Mouse (Mus musculus): ENCODE results near the gene Tubgcp6.

Gene Tubgcp6

DNA sequence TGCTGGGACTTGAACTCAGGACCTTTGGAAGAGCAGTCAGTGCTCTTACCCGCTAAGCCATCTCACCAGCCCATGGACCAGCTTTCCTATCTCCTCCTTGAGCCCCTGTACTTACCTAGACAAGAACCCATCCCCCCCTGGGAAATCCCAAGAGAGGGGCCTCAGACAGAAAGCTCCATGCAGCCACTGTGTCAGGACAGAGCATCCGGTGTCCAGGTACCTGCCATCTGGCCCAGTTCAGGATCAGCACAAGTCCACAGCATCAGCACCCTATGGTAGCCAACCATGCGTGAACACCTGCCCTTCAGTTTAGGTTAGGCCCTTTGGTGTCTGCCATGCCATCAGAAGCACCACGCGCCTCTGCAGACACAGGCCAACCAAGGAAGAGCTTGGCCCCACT is 58.0 kb downstream of the Tubgcp6 start:
- no peak for DNase-seq (ENCODE audit: low spot score in 2 of 2)

DNA sequence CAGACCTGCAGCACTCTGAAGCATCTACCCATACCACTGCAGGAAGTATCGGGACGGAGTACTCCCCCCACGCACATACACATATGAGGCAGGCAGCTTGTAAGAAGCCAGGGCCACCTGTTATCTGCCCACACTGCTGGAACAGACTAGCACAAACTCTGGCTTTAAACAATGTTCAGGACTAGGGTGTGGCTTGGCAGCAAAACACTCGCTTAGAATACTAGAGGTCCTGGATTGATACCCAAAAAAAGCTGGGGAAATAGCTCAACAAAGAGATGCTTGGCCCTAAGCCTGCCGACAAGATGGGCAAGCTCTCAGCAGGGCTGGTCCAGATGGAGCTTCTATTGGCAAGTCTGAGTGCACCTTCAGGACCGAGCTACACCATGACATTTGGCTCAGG is 59.4 kb downstream of the Tubgcp6 start:
- DNase-seq (ENCODE audit: low spot score in 2 of 2) = no peak

DNA sequence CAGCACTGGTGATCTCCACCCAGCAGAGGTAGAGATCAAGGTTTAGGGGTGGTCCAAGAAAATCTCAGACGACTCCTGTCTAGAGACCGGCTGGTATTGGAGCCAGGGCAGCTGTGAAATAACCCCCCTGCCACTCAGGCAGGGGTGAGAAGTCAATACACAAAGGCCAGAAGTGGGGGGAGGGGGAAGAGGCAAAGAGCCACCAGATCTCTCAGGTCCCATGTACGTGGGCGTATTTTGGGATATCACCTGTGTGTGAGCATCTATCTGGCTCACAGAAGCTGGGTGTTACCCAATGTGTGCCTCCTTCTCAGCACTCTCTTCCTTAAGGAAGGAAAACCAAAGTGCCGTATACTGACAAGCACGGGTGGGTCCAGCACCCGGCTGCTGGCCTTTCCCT is 59.9 kb downstream of the Tubgcp6 start:
- DNase-seq (ENCODE audit: low spot score in 2 of 2) = no peak

DNA sequence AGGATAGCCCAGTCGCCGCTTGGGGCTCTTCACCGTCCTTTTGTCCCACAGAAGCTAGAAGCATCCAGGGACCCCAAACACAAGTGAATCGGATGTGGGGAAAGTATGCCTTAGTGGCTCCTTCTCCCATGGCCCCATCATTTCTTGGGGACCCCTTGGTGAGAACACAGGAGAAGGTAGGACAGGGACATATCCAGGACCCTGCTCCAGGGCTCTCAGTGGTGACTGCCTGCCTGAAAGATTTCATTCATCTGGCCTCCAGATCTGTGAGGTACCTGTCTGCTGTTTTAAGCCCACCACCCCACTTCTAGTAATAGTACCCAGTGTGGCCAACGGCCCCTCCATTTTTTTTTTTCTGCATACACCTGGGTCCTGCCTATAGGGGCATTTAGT is 60.4 kb downstream of the Tubgcp6 start:
- DNase-seq (ENCODE audit: low spot score in 2 of 2) = no peak

DNA sequence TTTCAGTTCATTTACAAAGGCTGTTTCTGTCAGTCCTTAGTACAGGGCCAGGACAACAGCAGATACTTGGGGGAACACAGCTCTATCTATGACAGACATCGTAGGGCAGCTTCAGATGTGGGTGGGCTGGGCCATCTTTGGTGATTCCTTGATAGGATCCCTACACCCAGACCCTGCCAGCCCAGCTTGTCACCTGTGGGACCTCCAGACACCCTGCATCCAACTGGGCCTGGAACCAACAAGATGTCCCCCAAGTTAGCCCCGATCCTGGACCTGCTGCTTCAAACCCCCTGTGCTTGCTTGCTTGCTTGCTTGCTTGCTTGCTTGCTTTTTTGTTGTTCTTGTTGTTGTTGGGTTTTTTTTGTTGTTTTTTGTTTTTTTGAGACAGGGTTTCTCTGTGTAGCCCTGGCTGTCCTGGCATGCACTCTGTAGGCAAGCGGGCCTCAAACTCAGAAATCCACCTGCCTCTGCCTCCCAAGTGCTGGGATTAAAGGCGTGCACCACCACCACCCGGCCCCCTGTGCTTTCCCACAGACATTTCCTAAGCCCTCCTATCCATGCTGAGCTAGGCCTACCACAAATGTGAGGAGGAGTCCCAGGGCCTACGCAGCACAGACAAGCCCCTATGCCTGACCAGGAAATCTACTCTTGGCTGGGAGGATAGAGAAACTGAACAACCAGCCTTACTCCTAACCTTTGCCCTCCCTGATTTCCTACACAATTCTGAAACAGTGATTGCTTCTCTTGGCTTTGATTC is 61.0 kb downstream of the Tubgcp6 start:
- no peak for DNase-seq (ENCODE audit: low spot score in 2 of 2)

DNA sequence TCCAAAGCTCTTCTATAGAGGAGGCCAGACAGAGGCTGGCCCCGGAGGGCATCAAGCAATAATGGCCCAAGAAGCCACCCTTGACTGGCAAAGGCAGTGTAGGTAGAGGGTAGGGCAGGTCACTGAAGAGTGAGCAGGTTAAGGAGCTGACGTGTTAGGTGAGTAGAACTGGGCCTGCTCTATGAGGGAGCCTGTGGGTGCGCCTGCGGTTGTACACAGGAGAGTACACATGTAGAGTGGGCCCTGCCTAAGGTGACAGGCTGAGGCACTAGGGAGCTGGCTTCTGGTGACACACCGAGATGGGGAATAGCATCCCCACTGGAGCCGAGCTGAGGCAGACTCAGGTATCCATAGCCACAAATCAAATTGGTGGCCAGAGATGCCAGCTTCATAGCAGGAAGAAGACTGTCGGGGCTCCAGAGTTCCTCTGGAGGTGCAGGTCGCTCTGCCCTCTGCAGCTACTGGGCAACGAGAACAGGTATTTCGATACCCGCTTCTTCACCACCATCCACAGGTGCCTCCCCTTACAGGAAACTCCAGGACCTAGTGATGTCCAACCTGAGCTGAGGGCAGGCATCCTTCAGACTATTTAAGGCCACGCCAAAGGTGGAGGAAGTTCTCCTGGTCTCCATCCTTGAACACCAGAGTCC is 62.0 kb downstream of the Tubgcp6 start:
- no peak for DNase-seq (ENCODE audit: low spot score in 2 of 2)

DNA sequence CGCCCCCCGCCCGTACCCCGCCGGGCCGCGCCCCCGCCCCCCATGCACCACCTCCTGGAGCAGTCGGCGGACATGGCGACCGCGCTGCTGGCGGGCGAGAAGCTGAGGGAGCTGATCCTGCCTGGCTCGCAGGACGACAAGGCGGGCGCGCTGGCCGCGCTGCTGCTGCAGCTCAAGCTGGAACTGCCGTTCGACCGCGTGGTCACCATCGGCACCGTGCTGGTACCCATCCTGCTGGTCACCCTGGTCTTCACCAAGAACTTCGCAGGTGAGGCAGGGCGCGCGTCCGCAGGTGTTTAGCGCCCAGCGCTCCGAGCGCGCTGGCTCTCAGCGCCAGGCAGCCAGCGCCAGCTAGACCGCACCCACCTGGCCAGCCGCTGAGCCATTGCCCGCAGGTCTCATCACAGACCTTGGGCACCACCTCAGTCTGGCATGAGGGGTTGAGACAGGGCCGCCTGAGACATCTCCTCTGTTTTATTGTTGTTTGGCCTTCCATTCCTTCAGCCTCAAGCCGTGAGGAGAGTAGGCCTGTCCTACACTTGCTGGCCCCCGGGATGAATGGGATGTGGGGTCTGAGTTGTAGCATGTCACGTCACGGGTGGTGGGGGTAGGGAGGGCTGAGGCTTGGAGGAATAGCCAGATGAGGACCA is 62.8 kb downstream of the Tubgcp6 start:
- DNase-seq (ENCODE audit: low spot score in 2 of 2) = no peak

DNA sequence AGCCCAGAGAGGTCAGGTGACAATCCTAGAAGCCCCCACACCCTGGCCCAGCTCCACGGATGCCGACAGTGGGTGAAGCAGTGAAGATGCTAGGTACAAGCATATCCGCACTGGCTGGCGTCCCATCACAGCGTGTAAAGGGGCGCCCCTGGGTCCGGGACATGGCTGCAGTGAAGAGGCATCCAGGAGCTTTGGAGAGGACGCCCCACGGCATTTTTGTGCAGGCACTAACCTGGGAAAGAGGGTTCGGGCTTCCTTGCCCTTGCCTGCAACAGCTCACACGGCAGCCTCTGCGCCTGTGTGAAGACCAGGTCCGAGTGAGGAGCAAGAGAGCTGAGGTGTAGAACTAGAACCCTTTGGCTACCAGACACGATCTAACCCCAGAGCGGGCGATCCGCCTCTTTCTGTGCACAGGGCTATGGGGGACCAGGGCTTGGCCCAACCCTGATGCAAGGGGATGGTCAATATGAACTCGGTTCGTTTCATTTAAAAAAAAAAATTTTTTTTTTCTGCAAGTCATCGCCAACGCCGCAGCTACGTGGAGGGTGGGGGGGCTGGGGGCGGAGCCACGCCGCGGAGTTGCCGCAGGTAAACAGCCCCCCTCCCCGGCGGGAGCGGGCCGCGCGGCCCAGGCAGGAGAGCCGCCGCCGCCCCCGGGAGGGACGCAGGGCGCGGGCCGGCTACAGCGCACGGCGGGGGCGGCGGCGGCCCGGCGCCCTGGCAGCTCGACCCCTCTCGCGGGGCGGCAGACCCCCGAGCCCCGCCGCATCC is 63.6 kb downstream of the Tubgcp6 start, which contains the start of gene Panx2:
Gene Panx2 (plus strand): TSS at position 574 of the 771 bp plus-strand sequence.
- no peak for DNase-seq (ENCODE audit: low spot score in 2 of 2)

DNA sequence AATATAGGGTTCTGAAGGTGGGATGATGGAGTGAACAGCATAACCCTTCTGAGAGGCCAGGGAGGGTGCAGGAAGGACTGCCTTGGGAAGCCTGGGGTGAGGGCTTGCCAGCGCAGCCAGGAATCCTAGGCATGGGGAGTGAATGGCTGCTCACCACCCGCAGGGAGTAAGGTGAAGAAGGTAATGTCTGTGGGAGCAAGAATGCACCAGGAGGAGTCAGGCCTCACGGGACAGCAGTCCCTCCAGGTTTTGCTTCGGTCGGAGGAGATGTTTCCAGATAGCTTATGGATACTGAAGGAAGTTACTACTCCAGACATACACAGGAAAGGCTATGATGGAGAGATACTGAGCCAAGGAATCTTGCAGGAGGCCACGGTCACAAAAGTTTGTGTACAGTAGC is 64.2 kb downstream of the Tubgcp6 start:
- no peak for DNase-seq (ENCODE audit: low spot score in 2 of 2)

DNA sequence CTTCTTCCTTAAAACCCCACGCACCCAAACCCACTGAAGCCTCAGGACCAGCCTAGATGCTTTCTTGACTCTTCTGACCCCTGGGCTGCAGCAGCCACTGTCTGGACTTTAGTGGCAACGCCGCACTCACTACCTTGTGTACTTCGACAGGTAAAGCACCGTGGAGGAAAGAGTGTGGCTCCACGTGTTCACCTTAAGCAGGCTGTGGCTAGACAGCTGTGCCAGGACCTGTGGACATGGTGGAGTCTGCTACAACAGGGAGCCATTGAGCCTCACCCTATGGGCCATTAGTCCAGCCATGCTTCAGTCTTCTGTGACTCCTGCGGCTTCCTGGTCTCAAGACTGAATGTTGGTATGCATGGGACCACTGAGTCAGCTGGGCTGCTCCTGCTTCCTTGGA is 68.2 kb downstream of the Tubgcp6 start:
- DNase-seq (ENCODE audit: low spot score in 2 of 2) = no peak

Data from heart, adult 9 months (tissue).